Mouse (Mus musculus): ENCODE data around the gene Adgrl2. TPM values are rescaled to one million over a fixed set of nuclear protein-coding genes. Genes with fewer than 3 reads are reported as not detected.

The Adgrl2 gene
- polyA plus RNA-seq, 1 experiment from 2014 or later = 101 TPM

GRCm38 (mm10) chr3:148881431-148881830 lies 108.9 kb downstream of the Adgrl2 start:
- WGBS = 76% methylated on average over 5 of the region's 5 CpGs
- Histone ChIP-seq H3K9ac (replicated peaks) (no peak overlapping the region), H3K27ac (no peak overlapping the region), H3K9me3 (no peaks in the 10 kb centered on the region), H3K27me3 (no peaks in the 10 kb centered on the region), H3K36me3 (peaks cover 7% of the 10 kb centered on the region; the same call in 1 of the 2 replicates), H3K4me1 (replicated peaks) (no peaks in the 10 kb centered on the region), H3K4me3 (replicated peaks) (no peak overlapping the region), H3K4me2 (no peak overlapping the region)
- ATAC-seq (ENCODE audit: insufficient number of reproducible peaks, insufficient read depth, low FRiP score, low TSS enrichment, low read depth) = no peak

- ATAC-seq (ENCODE audit: insufficient number of reproducible peaks, insufficient read depth, low FRiP score, low TSS enrichment, low read depth) = no peak
- WGBS = 50% methylated on average over 5 of the region's 5 CpGs
- peaks cover 8% of the 10 kb centered on the region for H3K36me3 ChIP-seq
- no peaks in the 10 kb centered on the region for H3K9me3 ChIP-seq
- H3K27ac ChIP-seq = no peak overlapping the region
- H3K9ac ChIP-seq (replicated peaks) = no peak overlapping the region
- no peaks in the 10 kb centered on the region for H3K27me3 ChIP-seq
- no peak overlapping the region for H3K4me3 ChIP-seq (replicated peaks)
- peaks cover 11% of the 10 kb centered on the region for H3K4me1 ChIP-seq (replicated peaks)
- H3K4me2 ChIP-seq = no peak overlapping the region
Measured at GRCm38 (mm10) chr3:148872563-148872962, 117.8 kb downstream of the Adgrl2 start.

- Histone ChIP-seq H3K9ac (replicated peaks) (no peak overlapping the region), H3K27me3 (no peaks in the 10 kb centered on the region), H3K27ac (no peak overlapping the region), H3K4me1 (replicated peaks) (peaks cover 12% of the 10 kb centered on the region), H3K4me2 (no peak overlapping the region), H3K9me3 (no peaks in the 10 kb centered on the region), H3K4me3 (replicated peaks) (no peak overlapping the region), H3K36me3 (peaks cover 8% of the 10 kb centered on the region)
- 77% methylated on average over 5 of the region's 5 CpGs for WGBS
- ATAC-seq (ENCODE audit: insufficient number of reproducible peaks, insufficient read depth, low FRiP score, low TSS enrichment, low read depth) = no peak
Measured at GRCm38 (mm10) chr3:148871792-148872464, 118.4 kb downstream of the Adgrl2 start.

- peaks cover 10% of the 10 kb centered on the region for H3K4me1 ChIP-seq (replicated peaks)
- ATAC-seq (ENCODE audit: insufficient number of reproducible peaks, insufficient read depth, low FRiP score, low TSS enrichment, low read depth) = no peak
- WGBS = 45% methylated on average over 8 of the region's 8 CpGs
- peaks cover 34% of the 10 kb centered on the region for H3K36me3 ChIP-seq
- no peaks in the 10 kb centered on the region for H3K9me3 ChIP-seq
- no peak overlapping the region for H3K4me2 ChIP-seq
- H3K9ac ChIP-seq (replicated peaks) = no peak overlapping the region
- no peak overlapping the region for H3K27ac ChIP-seq
- no peak overlapping the region for H3K4me3 ChIP-seq (replicated peaks)
- no peaks in the 10 kb centered on the region for H3K27me3 ChIP-seq
Measured at GRCm38 (mm10) chr3:148867618-148868017, 122.7 kb downstream of the Adgrl2 start.

GRCm38 (mm10) chr3:148866633-148867032 lies 123.7 kb downstream of the Adgrl2 start:
- peaks cover 7% of the 10 kb centered on the region for H3K4me1 ChIP-seq (replicated peaks)
- ATAC-seq (ENCODE audit: insufficient number of reproducible peaks, insufficient read depth, low FRiP score, low TSS enrichment, low read depth) = no peak; the same call in 1 of the 2 replicates
- H3K4me3 ChIP-seq (replicated peaks) = no peak overlapping the region
- no peaks in the 10 kb centered on the region for H3K27me3 ChIP-seq
- no peaks in the 10 kb centered on the region for H3K9me3 ChIP-seq
- H3K9ac ChIP-seq (replicated peaks) = no peak overlapping the region
- H3K36me3 ChIP-seq = peaks cover 29% of the 10 kb centered on the region
- H3K4me2 ChIP-seq = no peak overlapping the region
- no peak overlapping the region for H3K27ac ChIP-seq
- 88% methylated on average over 5 of the region's 5 CpGs for WGBS

- no peak overlapping the region for H3K27ac ChIP-seq
- ATAC-seq (ENCODE audit: insufficient number of reproducible peaks, insufficient read depth, low FRiP score, low TSS enrichment, low read depth) = no peak
- H3K4me3 ChIP-seq (replicated peaks) = no peak overlapping the region
- WGBS = 89% methylated on average over 7 of the region's 7 CpGs
- H3K36me3 ChIP-seq = peaks cover 26% of the 10 kb centered on the region
- no peaks in the 10 kb centered on the region for H3K9me3 ChIP-seq
- no peaks in the 10 kb centered on the region for H3K27me3 ChIP-seq
- H3K4me1 ChIP-seq (replicated peaks) = peaks cover 8% of the 10 kb centered on the region
- H3K4me2 ChIP-seq = no peak overlapping the region
- H3K9ac ChIP-seq (replicated peaks) = no peak overlapping the region
Measured at GRCm38 (mm10) chr3:148866053-148866452, 124.3 kb downstream of the Adgrl2 start.

GRCm38 (mm10) chr3:148865234-148865633 lies 125.1 kb downstream of the Adgrl2 start:
- Histone ChIP-seq H3K27ac (no peak overlapping the region), H3K4me1 (replicated peaks) (peaks cover 8% of the 10 kb centered on the region), H3K4me2 (no peak overlapping the region), H3K9ac (replicated peaks) (no peak overlapping the region), H3K27me3 (no peaks in the 10 kb centered on the region), H3K4me3 (replicated peaks) (no peak overlapping the region), H3K9me3 (no peaks in the 10 kb centered on the region), H3K36me3 (peaks cover 26% of the 10 kb centered on the region)
- WGBS = 80% methylated on average over 7 of the region's 7 CpGs
- ATAC-seq (ENCODE audit: insufficient number of reproducible peaks, insufficient read depth, low FRiP score, low TSS enrichment, low read depth) = no peak

- WGBS = 33% methylated on average over 7 of the region's 7 CpGs
- Histone ChIP-seq H3K27me3 (no peaks in the 10 kb centered on the region), H3K9me3 (no peaks in the 10 kb centered on the region), H3K27ac (no peak overlapping the region), H3K4me1 (replicated peaks) (peaks cover 2% of the 10 kb centered on the region; the same call in 1 of the 2 replicates), H3K36me3 (peaks cover 52% of the 10 kb centered on the region), H3K4me2 (no peak overlapping the region), H3K9ac (replicated peaks) (no peak overlapping the region), H3K4me3 (replicated peaks) (no peak overlapping the region)
- ATAC-seq (ENCODE audit: insufficient number of reproducible peaks, insufficient read depth, low FRiP score, low TSS enrichment, low read depth) = no peak
Measured at GRCm38 (mm10) chr3:148861860-148862259, 128.5 kb downstream of the Adgrl2 start.

- Histone ChIP-seq H3K4me3 (replicated peaks) (no peak overlapping the region), H3K27ac (no peak overlapping the region), H3K4me1 (replicated peaks) (peaks cover 20% of the 10 kb centered on the region), H3K36me3 (peaks cover 66% of the 10 kb centered on the region), H3K27me3 (no peaks in the 10 kb centered on the region), H3K4me2 (no peak overlapping the region), H3K9me3 (no peaks in the 10 kb centered on the region), H3K9ac (replicated peaks) (no peak overlapping the region)
- 55% methylated on average over 12 of the region's 12 CpGs for WGBS
- ATAC-seq (ENCODE audit: insufficient number of reproducible peaks, insufficient read depth, low FRiP score, low TSS enrichment, low read depth) = no peak
Measured at GRCm38 (mm10) chr3:148854306-148854910, 135.9 kb downstream of the Adgrl2 start.

- Histone ChIP-seq H3K27me3 (no peaks in the 10 kb centered on the region), H3K4me3 (replicated peaks) (no peak overlapping the region), H3K4me1 (replicated peaks) (peaks cover 20% of the 10 kb centered on the region), H3K9me3 (no peaks in the 10 kb centered on the region), H3K27ac (no peak overlapping the region), H3K9ac (replicated peaks) (no peak overlapping the region), H3K36me3 (peaks cover 67% of the 10 kb centered on the region), H3K4me2 (no peak overlapping the region)
- 57% methylated on average over 8 of the region's 8 CpGs for WGBS
- ATAC-seq (ENCODE audit: insufficient number of reproducible peaks, insufficient read depth, low FRiP score, low TSS enrichment, low read depth) = no peak
Measured at GRCm38 (mm10) chr3:148853372-148853771, 137.0 kb downstream of the Adgrl2 start.

GRCm38 (mm10) chr3:148852556-148852955 lies 137.8 kb downstream of the Adgrl2 start:
- Histone ChIP-seq H3K9ac (replicated peaks) (no peak overlapping the region), H3K4me3 (replicated peaks) (no peak overlapping the region), H3K4me1 (replicated peaks) (peaks cover 20% of the 10 kb centered on the region), H3K9me3 (no peaks in the 10 kb centered on the region), H3K27me3 (no peaks in the 10 kb centered on the region), H3K27ac (peak overlapping the region; percentile 13; the same call in 1 of the 2 replicates), H3K4me2 (no peak overlapping the region), H3K36me3 (peaks cover 69% of the 10 kb centered on the region)
- ATAC-seq (ENCODE audit: insufficient number of reproducible peaks, insufficient read depth, low FRiP score, low TSS enrichment, low read depth) = no peak
- 69% methylated on average over 12 of the region's 12 CpGs for WGBS
